Mouse (Mus musculus): ENCODE measurements around the gene Rpl5. TPM values are rescaled to one million over a fixed set of nuclear protein-coding genes. Genes with fewer than 3 reads are reported as not detected.

Rpl5 gene
- polyA plus RNA-seq, 1 experiment from 2014 or later: 70.5 TPM

GRCm38 (mm10) chr5:107950643-107951042 lies 50.3 kb downstream of the Rpl5 start:
- Histone ChIP-seq H3K4me3 (no peak overlapping the region), H3K27me3 (no peaks in the 10 kb centered on the region), H3K27ac (no peak overlapping the region), H3K4me2 (replicated peaks) (no peak overlapping the region), H3K9ac (no peak overlapping the region), H3K9me3 (no peaks in the 10 kb centered on the region), H3K4me1 (no peaks in the 10 kb centered on the region), H3K36me3 (no peaks in the 10 kb centered on the region)
- WGBS: 78% methylated on average over 5 of the region's 5 CpGs
- no peak for ATAC-seq (ENCODE audit: insufficient number of reproducible peaks, insufficient read depth, low FRiP score, low TSS enrichment)

Other genes starting within 250 kb of the Rpl5 start
- 0.08 TPM in 1 of 2 replicates, not detected in the other for gene Gfi1, start 174.5 kb upstream of the Rpl5 start, polyA plus RNA-seq (2016; fragmentation: Nextera tagmentation; extraction: Ambion mirVana)
- gene Ube2d2b, start 70.4 kb upstream of the Rpl5 start, polyA plus RNA-seq (2016; fragmentation: Nextera tagmentation; extraction: Ambion mirVana): 0.35 and 0.43 TPM in 2 replicates
- gene Evi5, start 25.4 kb upstream of the Rpl5 start, polyA plus RNA-seq (2016; fragmentation: Nextera tagmentation; extraction: Ambion mirVana): 85.2 and 85.5 TPM in 2 replicates
- 24.8 and 26.4 TPM in 2 replicates for gene Fam69a, start 86.6 kb downstream of the Rpl5 start, polyA plus RNA-seq (2016; fragmentation: Nextera tagmentation; extraction: Ambion mirVana)
- gene Mtf2, start 165.2 kb downstream of the Rpl5 start, polyA plus RNA-seq (2016; fragmentation: Nextera tagmentation; extraction: Ambion mirVana): 135 and 142 TPM in 2 replicates
- 28.9 and 29.3 TPM in 2 replicates for gene Tmed5, start 232.1 kb downstream of the Rpl5 start, polyA plus RNA-seq (2016; fragmentation: Nextera tagmentation; extraction: Ambion mirVana)
- 11.2 and 12.6 TPM in 2 replicates for gene Ccdc18, start 232.4 kb downstream of the Rpl5 start, polyA plus RNA-seq (2016; fragmentation: Nextera tagmentation; extraction: Ambion mirVana)

Measured in embryonic facial prominence, embryonic 12.5 days (tissue).